Mouse (Mus musculus) kidney, postnatal 10 days (tissue): Measurements from ENCODE around the gene Psmf1.
A peak's percentile ranks its signal among the peaks of the same experiment; 100 is the strongest.

ENCODE experiments used
- DNase-seq: peaks from one replicate; pipeline ENCODE4 v3.0.0; 2021; ENCODE audit warnings: mixed read lengths

The Psmf1 gene

GRCm38 (mm10) chr2:151743845-151744244, at the start of gene Psmf1:
Gene Psmf1, minus strand, starts transcription at chr2:151744186.
- no peak for DNase-seq

- DNase-seq: no peak
Measured at GRCm38 (mm10) chr2:151791156-151791555, 47.2 kb upstream of the Psmf1 start.

- DNase-seq: no peak
Measured at GRCm38 (mm10) chr2:151790169-151790568, 46.2 kb upstream of the Psmf1 start.

GRCm38 (mm10) chr2:151788221-151788977, 44.4 kb upstream of the Psmf1 start:
- no peak for DNase-seq

- no peak for DNase-seq
Measured at GRCm38 (mm10) chr2:151783493-151783892, 39.5 kb upstream of the Psmf1 start.

GRCm38 (mm10) chr2:151777366-151777765, 33.4 kb upstream of the Psmf1 start:
- DNase-seq: no peak

GRCm38 (mm10) chr2:151773476-151773875, 29.5 kb upstream of the Psmf1 start:
- no peak for DNase-seq

GRCm38 (mm10) chr2:151772169-151772568, 28.2 kb upstream of the Psmf1 start:
- DNase-seq: no peak

- DNase-seq: no peak
Measured at GRCm38 (mm10) chr2:151764557-151764956, 20.6 kb upstream of the Psmf1 start.

GRCm38 (mm10) chr2:151758806-151759353, 14.9 kb upstream of the Psmf1 start:
- no peak for DNase-seq

- DNase-seq: no peak
Measured at GRCm38 (mm10) chr2:151757451-151757850, 13.5 kb upstream of the Psmf1 start.

- peak; percentile 27 for DNase-seq
Measured at GRCm38 (mm10) chr2:151756277-151757061, 12.5 kb upstream of the Psmf1 start.

- DNase-seq: no peak
Measured at GRCm38 (mm10) chr2:151751330-151751729, 7.3 kb upstream of the Psmf1 start.

- peak; percentile 84 for DNase-seq
Measured at GRCm38 (mm10) chr2:151747847-151748705, 4.1 kb upstream of the Psmf1 start.

GRCm38 (mm10) chr2:151742850-151743679, 921 bp downstream of the Psmf1 start:
- DNase-seq: no peak

GRCm38 (mm10) chr2:151742084-151742483, 1.9 kb downstream of the Psmf1 start:
- DNase-seq: no peak

- peak; percentile 92 for DNase-seq
Measured at GRCm38 (mm10) chr2:151740741-151741526, 3.1 kb downstream of the Psmf1 start.

- DNase-seq: no peak
Measured at GRCm38 (mm10) chr2:151739505-151739904, 4.5 kb downstream of the Psmf1 start.

GRCm38 (mm10) chr2:151739081-151739480, 4.9 kb downstream of the Psmf1 start:
- DNase-seq: no peak

GRCm38 (mm10) chr2:151738460-151738859, 5.5 kb downstream of the Psmf1 start:
- no peak for DNase-seq

- DNase-seq: no peak
Measured at GRCm38 (mm10) chr2:151735422-151735821, 8.6 kb downstream of the Psmf1 start.
